Mouse (Mus musculus): Measurements from ENCODE around the gene Cyp2w1.
"Not testable (repeated sequence)": the region's sequence is repeated elsewhere in the genome, so short reads cannot be mapped to it uniquely, and the experiment has no call there.

Gene Cyp2w1

GRCm38 (mm10) chr5:139332590-139333272 is 19.7 kb upstream of the Cyp2w1 start:
- DNase-seq (ENCODE audit: extremely low read depth, low read depth) = no peak

- DNase-seq (ENCODE audit: extremely low read depth, low read depth) = no peak
Observed at GRCm38 (mm10) chr5:139333301-139334013, 19.0 kb upstream of the Cyp2w1 start.

GRCm38 (mm10) chr5:139334394-139334793 is 18.0 kb upstream of the Cyp2w1 start:
- not testable (repeated sequence) for DNase-seq (ENCODE audit: extremely low read depth, low read depth)

- DNase-seq (ENCODE audit: extremely low read depth, low read depth) = no peak
Observed at GRCm38 (mm10) chr5:139335634-139336033, 16.8 kb upstream of the Cyp2w1 start.

- DNase-seq (ENCODE audit: extremely low read depth, low read depth) = no peak
Observed at GRCm38 (mm10) chr5:139337826-139338370, 14.5 kb upstream of the Cyp2w1 start.

- DNase-seq (ENCODE audit: extremely low read depth, low read depth) = no peak
Observed at GRCm38 (mm10) chr5:139338403-139338802, 14.0 kb upstream of the Cyp2w1 start.

GRCm38 (mm10) chr5:139338891-139339290 is 13.5 kb upstream of the Cyp2w1 start:
- no peak for DNase-seq (ENCODE audit: extremely low read depth, low read depth)

GRCm38 (mm10) chr5:139344021-139344686 is 8.3 kb upstream of the Cyp2w1 start:
- peak; percentile 74 for DNase-seq (ENCODE audit: extremely low read depth, low read depth)

GRCm38 (mm10) chr5:139344687-139345363 is 7.6 kb upstream of the Cyp2w1 start:
- peak; percentile 79 for DNase-seq (ENCODE audit: extremely low read depth, low read depth)

GRCm38 (mm10) chr5:139345364-139345714 is 7.1 kb upstream of the Cyp2w1 start:
- DNase-seq (ENCODE audit: extremely low read depth, low read depth) = no peak

GRCm38 (mm10) chr5:139347225-139347624 is 5.2 kb upstream of the Cyp2w1 start:
- DNase-seq (ENCODE audit: extremely low read depth, low read depth) = no peak

GRCm38 (mm10) chr5:139349713-139350112 is 2.7 kb upstream of the Cyp2w1 start:
- DNase-seq (ENCODE audit: extremely low read depth, low read depth) = no peak

- DNase-seq (ENCODE audit: extremely low read depth, low read depth) = no peak
Observed at GRCm38 (mm10) chr5:139351134-139351533, 1.3 kb upstream of the Cyp2w1 start, which contains the start of gene Cox19. Gene Cox19 (minus strand): TSS chr5:139351418.

- no peak for DNase-seq (ENCODE audit: extremely low read depth, low read depth)
Observed at GRCm38 (mm10) chr5:139351628-139352027, 789 bp upstream of the Cyp2w1 start.

GRCm38 (mm10) chr5:139353496-139353895 is 1.1 kb downstream of the Cyp2w1 start:
- DNase-seq (ENCODE audit: extremely low read depth, low read depth) = no peak

- DNase-seq (ENCODE audit: extremely low read depth, low read depth) = no peak
Observed at GRCm38 (mm10) chr5:139353946-139354345, 1.5 kb downstream of the Cyp2w1 start.

GRCm38 (mm10) chr5:139355235-139355772 is 2.9 kb downstream of the Cyp2w1 start:
- DNase-seq (ENCODE audit: extremely low read depth, low read depth) = no peak

GRCm38 (mm10) chr5:139358653-139359052 is 6.2 kb downstream of the Cyp2w1 start:
- DNase-seq (ENCODE audit: extremely low read depth, low read depth) = no peak

- no peak for DNase-seq (ENCODE audit: extremely low read depth, low read depth)
Observed at GRCm38 (mm10) chr5:139359244-139359643, 6.8 kb downstream of the Cyp2w1 start.

GRCm38 (mm10) chr5:139363858-139364257 is 11.4 kb downstream of the Cyp2w1 start:
- no peak for DNase-seq (ENCODE audit: extremely low read depth, low read depth)

GRCm38 (mm10) chr5:139364260-139364910 is 12.0 kb downstream of the Cyp2w1 start:
- no peak for DNase-seq (ENCODE audit: extremely low read depth, low read depth)

All from MEL-GATA-1-ER (cell line).